29 mouse cellular contexts compared by ENCODE assay signal in genomic region chr1:18307545-18308473, GRCm38 (mm10). TPM values are rescaled to one million over a fixed set of nuclear protein-coding genes. Genes with fewer than 3 reads are reported as not detected.
DNase-seq lines count a peak whose midpoint lies in the region; ATAC-seq lines count a peak whose summit lies in the region.
"Had no signal": no experiment of that assay in that cellular context is flagged by ENCODE, and none has a peak within 500 bp of the region (broad histone marks: within the 10 kb centered on the region; RNA-seq: fewer than 3 reads in every experiment).

No protein-coding gene starts in this region.

- no peak overlapping the region for H3K4me2 ChIP-seq in forebrain, embryonic 14.5 days (ENCODE audit: low read length)
- H3K4me2 ChIP-seq in midbrain, embryonic 11.5 days = no peak overlapping the region
- no peak overlapping the region for H3K4me2 ChIP-seq in midbrain, embryonic 13.5 days (replicated peaks)
- H3K4me2 ChIP-seq: heart, embryonic 15.5 days; limb, embryonic 12.5 days; liver, embryonic 11.5 days; neural tube, embryonic 15.5 days had no signal

- intact Hi-C loops in left cerebral cortex, postnatal 25 days (cut with DNase I) = no loop called here

- no peaks in the 10 kb centered on the region for H3K27me3 ChIP-seq in forebrain, embryonic 14.5 days (replicated peaks; ENCODE audit: control insufficient read depth, insufficient read depth, low read length)
- no peaks in the 10 kb centered on the region for H3K27me3 ChIP-seq in forebrain, embryonic 10.5 days (ENCODE audit: poor library complexity, severe bottlenecking)
- no peaks in the 10 kb centered on the region for H3K27me3 ChIP-seq in midbrain, embryonic 11.5 days (ENCODE audit: control insufficient read depth, insufficient read depth, low read length)
- no peaks in the 10 kb centered on the region for H3K27me3 ChIP-seq in midbrain, embryonic 10.5 days (ENCODE audit: low read depth, poor library complexity, severe bottlenecking)
- no peaks in the 10 kb centered on the region for H3K27me3 ChIP-seq in midbrain, embryonic 13.5 days
- H3K27me3 ChIP-seq: heart, embryonic 15.5 days; limb, embryonic 12.5 days; neural tube, embryonic 15.5 days had no signal

- no peaks in the 10 kb centered on the region for H3K36me3 ChIP-seq in forebrain, embryonic 14.5 days (ENCODE audit: control insufficient read depth, insufficient read depth, low read length)
- H3K36me3 ChIP-seq in forebrain, embryonic 10.5 days (replicated peaks) = no peaks in the 10 kb centered on the region
- no peaks in the 10 kb centered on the region for H3K36me3 ChIP-seq in midbrain, embryonic 11.5 days (ENCODE audit: control insufficient read depth, insufficient read depth, low read length)
- H3K36me3 ChIP-seq in midbrain, embryonic 10.5 days = no peaks in the 10 kb centered on the region
- no peaks in the 10 kb centered on the region for H3K36me3 ChIP-seq in midbrain, embryonic 13.5 days
- H3K36me3 ChIP-seq: embryonic facial prominence, embryonic 10.5 days; heart, embryonic 15.5 days; limb, embryonic 12.5 days; neural tube, embryonic 15.5 days had no signal

- 71% methylated on average over 12 of the region's 12 CpGs for WGBS in forebrain, embryonic 14.5 days
- WGBS in forebrain, embryonic 10.5 days = 91% methylated on average over 12 of the region's 12 CpGs
- 82% methylated on average over 12 of the region's 12 CpGs for WGBS in midbrain, embryonic 11.5 days
- 88% methylated on average over 12 of the region's 12 CpGs for WGBS in midbrain, embryonic 10.5 days
- 78% methylated on average over 12 of the region's 12 CpGs for WGBS in midbrain, embryonic 13.5 days

- no peak overlapping the region for H3K9ac ChIP-seq in forebrain, embryonic 14.5 days (ENCODE audit: low read length)
- H3K9ac ChIP-seq in midbrain, embryonic 11.5 days (ENCODE audit: low read length) = no peak overlapping the region
- H3K9ac ChIP-seq in midbrain, embryonic 13.5 days (replicated peaks) = no peak overlapping the region
- H3K9ac ChIP-seq: heart, embryonic 15.5 days; limb, embryonic 12.5 days; liver, postnatal 0 days; neural tube, embryonic 15.5 days had no signal

- no peak overlapping the region for H3K4me3 ChIP-seq in forebrain, embryonic 14.5 days (ENCODE audit: low read depth, low read length)
- H3K4me3 ChIP-seq in forebrain, embryonic 10.5 days = no peak overlapping the region
- H3K4me3 ChIP-seq in midbrain, embryonic 11.5 days (ENCODE audit: low read depth, low read length) = no peak overlapping the region
- H3K4me3 ChIP-seq in midbrain, embryonic 10.5 days = no peak overlapping the region
- H3K4me3 ChIP-seq in midbrain, embryonic 13.5 days (replicated peaks) = no peak overlapping the region
- H3K4me3 ChIP-seq: embryonic facial prominence, embryonic 10.5 days; heart, embryonic 15.5 days; limb, embryonic 12.5 days; neural tube, embryonic 15.5 days had no signal

- H3K27ac ChIP-seq in forebrain, embryonic 14.5 days (ENCODE audit: low read depth, low read length) = no peak overlapping the region
- H3K27ac ChIP-seq in forebrain, embryonic 10.5 days = no peak overlapping the region
- no peak overlapping the region for H3K27ac ChIP-seq in midbrain, embryonic 11.5 days (ENCODE audit: low read depth, low read length)
- H3K27ac ChIP-seq in midbrain, embryonic 10.5 days (replicated peaks) = no peak overlapping the region
- no peak overlapping the region for H3K27ac ChIP-seq in midbrain, embryonic 13.5 days
- H3K27ac ChIP-seq: embryonic facial prominence, embryonic 10.5 days; heart, embryonic 15.5 days; limb, embryonic 12.5 days; macrophage; neural tube, embryonic 15.5 days had no signal

- peak; percentile 81 for DNase-seq in forebrain, embryonic 14.5 days (ENCODE audit: low spot score)
- DNase-seq in forebrain, embryonic 10.5 days (ENCODE audit: extremely low spot score, low spot score) = no peak
- DNase-seq in midbrain, embryonic 11.5 days (ENCODE audit: low spot score, missing footprints) = no peak
- DNase-seq in midbrain, embryonic 10.5 days (ENCODE audit: low spot score) = no peak
- peak; percentile 28 for DNase-seq in retina, postnatal 1 day
- DNase-seq in left cerebral cortex, adult 18-20 months (ENCODE audit: low spot score in 2 of 2) = no peak
- no peak for DNase-seq in left cerebral cortex, postnatal 25 days (ENCODE audit: low spot score in 2 of 2)
- DNase-seq: adrenal gland, postnatal 14 days; cerebellum, adult 11 months; cerebellum, adult 9-11 months; heart, postnatal 36 days; kidney, adult 8-10 months; kidney, postnatal 10 days; liver, postnatal 0 days; right cerebral cortex, postnatal 14 days; spleen, adult 18-20 months had no signal

- no peaks in the 10 kb centered on the region for H3K4me1 ChIP-seq in forebrain, embryonic 14.5 days (ENCODE audit: control insufficient read depth, insufficient read depth, low read length)
- H3K4me1 ChIP-seq in forebrain, embryonic 10.5 days = no peaks in the 10 kb centered on the region
- H3K4me1 ChIP-seq in midbrain, embryonic 11.5 days (ENCODE audit: control insufficient read depth, insufficient read depth, low read length) = no peaks in the 10 kb centered on the region
- no peaks in the 10 kb centered on the region for H3K4me1 ChIP-seq in midbrain, embryonic 10.5 days
- no peaks in the 10 kb centered on the region for H3K4me1 ChIP-seq in midbrain, embryonic 13.5 days (replicated peaks)
- H3K4me1 ChIP-seq: embryonic facial prominence, embryonic 10.5 days; heart, embryonic 15.5 days; limb, embryonic 12.5 days; neural tube, embryonic 15.5 days had no signal

- ATAC-seq in forebrain, embryonic 14.5 days = peak; percentile 89
- ATAC-seq in midbrain, embryonic 11.5 days (ENCODE audit: low FRiP score) = peak; percentile 63; the same call in 1 of the 2 replicates
- peak; percentile 91 for ATAC-seq in midbrain, embryonic 13.5 days
- ATAC-seq: inflammation-experienced regulatory T-cells, adult 6 months; liver, postnatal 0 days; lung, postnatal 0 days had no signal

- no peaks in the 10 kb centered on the region for H3K9me3 ChIP-seq in forebrain, embryonic 14.5 days (replicated peaks; ENCODE audit: control insufficient read depth, low read length)
- H3K9me3 ChIP-seq in forebrain, embryonic 10.5 days = no peaks in the 10 kb centered on the region
- no peaks in the 10 kb centered on the region for H3K9me3 ChIP-seq in midbrain, embryonic 11.5 days (ENCODE audit: control insufficient read depth, low read length)
- no peaks in the 10 kb centered on the region for H3K9me3 ChIP-seq in midbrain, embryonic 10.5 days (replicated peaks)
- H3K9me3 ChIP-seq in midbrain, embryonic 13.5 days = no peaks in the 10 kb centered on the region
- H3K9me3 ChIP-seq: embryonic facial prominence, embryonic 10.5 days; heart, embryonic 15.5 days; limb, embryonic 12.5 days; neural tube, embryonic 15.5 days had no signal

RNA-seq across cellular contexts. Expression of gene Defb41, which starts 42.9 kb away (rescaled TPM):
- polyA plus RNA-seq in forebrain, embryonic 14.5 days (2014; fragmentation: Nextera tagmentation; extraction: Ambion mirVana) = not detected in 2 replicates
- polyA plus RNA-seq in forebrain, embryonic 10.5 days (2016; fragmentation: Nextera tagmentation; extraction: Ambion mirVana) = not detected in 2 replicates
- not detected in 2 replicates for polyA plus RNA-seq in midbrain, embryonic 11.5 days (2014; fragmentation: Nextera tagmentation; extraction: Ambion mirVana)
- not detected in 2 replicates for polyA plus RNA-seq in midbrain, embryonic 10.5 days (2016; fragmentation: Nextera tagmentation; extraction: Ambion mirVana)
- polyA plus RNA-seq in midbrain, embryonic 13.5 days (2015; fragmentation: Nextera tagmentation; extraction: Ambion mirVana) = not detected in 2 replicates
- not detected for total RNA-seq in left cerebral cortex, adult 18-20 months (2021)
- total RNA-seq in left cerebral cortex, postnatal 25 days (2021) = not detected
- total RNA-seq: adrenal gland, postnatal 14 days; common myeloid progenitor, adult 5-6 weeks; gastrocnemius, adult 18-20 months; gastrocnemius, postnatal 4 days; heart, postnatal 36 days; layer of hippocampus, postnatal 10 days had no signal
- polyA plus RNA-seq: embryonic facial prominence, embryonic 10.5 days; heart, embryonic 15.5 days; inflammation-experienced regulatory T-cells, adult 6 months; limb, embryonic 12.5 days; liver, embryonic 11.5 days; liver, postnatal 0 days; lung, postnatal 0 days; macrophage; neural tube, embryonic 15.5 days had no signal

Comparison
In these comparisons a context has a peak if more than half of its experiments do, and no peak if none do; other contexts are left out.
1. DNase-seq: peak in forebrain, embryonic 14.5 days (single experiment) and retina, postnatal 1 day (single experiment); none in forebrain, embryonic 10.5 days (single experiment), midbrain, embryonic 11.5 days (single experiment), midbrain, embryonic 10.5 days (single experiment), left cerebral cortex, adult 18-20 months (0 of 2) and left cerebral cortex, postnatal 25 days (0 of 2).
2. Peak in every context shown above with its lines, with median percentiles within 50 percentile points of each other: ATAC-seq.